Mouse (Mus musculus) MEL (cell line): ENCODE data around the gene Alkbh4. TPM values are rescaled to one million over a fixed set of nuclear protein-coding genes. Genes with fewer than 3 reads are reported as not detected.

ENCODE experiments used
- DNase-seq: peaks from one replicate; pipeline ENCODE4 v3.0.0; 2011; ENCODE audit warnings: low read depth, low spot score
- H3K27ac ChIP-seq: 2 replicates; pipeline ENCODE4 v1.5.1; 2012; ENCODE audit warnings: low read depth, mild to moderate bottlenecking, control low read depth, low read length, moderate library complexity; ENCODE audit not compliant: control insufficient read depth
- H3K27me3 ChIP-seq, 2 experiments: fragments of 150-350 bp in 1 of 2; sonication (generic) in 1 of 2; 2 replicates each; pipeline ENCODE4 v1.6.1; 2012; ENCODE audit warnings: low read length in 2 of 2, mild to moderate bottlenecking in 2 of 2, improper control_type of control experiment in 1 of 2, moderate library complexity in 1 of 2; ENCODE audit not compliant: insufficient read depth in 2 of 2, control insufficient read depth in 1 of 2
- H3K36me3 ChIP-seq, 2 experiments: 2 replicates each; pipeline ENCODE4 v1.6.1; 2012 to 2014; ENCODE audit warnings: low read length in 2 of 2, improper control_type of control experiment in 1 of 2, inconsistent platforms in 1 of 2, mild to moderate bottlenecking in 1 of 2; ENCODE audit not compliant: insufficient read depth in 2 of 2, control insufficient read depth in 1 of 2
- H3K4me1 ChIP-seq, 2 experiments: fragments of 150-350 bp in 1 of 2; sonication (generic) in 1 of 2; 2 replicates each; pipeline ENCODE4 v1.6.1; 2012; ENCODE audit warnings: low read length in 2 of 2, improper control_type of control experiment in 1 of 2, mild to moderate bottlenecking in 1 of 2; ENCODE audit not compliant: insufficient read depth in 2 of 2, control insufficient read depth in 1 of 2
- H3K4me3 ChIP-seq, 2 experiments: fragments of 150-350 bp in 1 of 2; sonication (generic) in 1 of 2; 2 replicates each; pipeline ENCODE4 v1.5.1; 2012; ENCODE audit warnings: low read depth in 2 of 2, low read length in 2 of 2, mild to moderate bottlenecking in 2 of 2, moderate library complexity in 2 of 2, control low read depth in 1 of 2, improper control_type of control experiment in 1 of 2; ENCODE audit not compliant: control insufficient read depth in 1 of 2, insufficient read depth in 1 of 2
- H3K79me2 ChIP-seq: 2 replicates; pipeline ENCODE4 v1.6.1; 2012; ENCODE audit warnings: mild to moderate bottlenecking, low read length, moderate library complexity; ENCODE audit not compliant: control insufficient read depth, poor library complexity, insufficient read depth
- H3K9ac ChIP-seq: 2 replicates; pipeline ENCODE4 v1.6.1; 2012; ENCODE audit warnings: low read depth, mild to moderate bottlenecking, control low read depth, low read length, moderate library complexity; ENCODE audit not compliant: control insufficient read depth, poor library complexity, severe bottlenecking
- H3K9me3 ChIP-seq: fragments of 150-350 bp; sonication (generic); replicated peaks from 2 replicates; pipeline ENCODE4 v1.6.1; 2012; ENCODE audit warnings: mild to moderate bottlenecking, low read length, improper control_type of control experiment, moderate library complexity; ENCODE audit not compliant: insufficient read depth
- BHLHE40 ChIP-seq: IDR thresholded peaks from 2 replicates; pipeline ENCODE4 v1.6.1; 2012; ENCODE audit warnings: low read depth, mild to moderate bottlenecking, inconsistent platforms, low read length, improper control_type of control experiment, borderline replicate concordance
- CHD1 ChIP-seq: IDR thresholded peaks from 2 replicates; pipeline ENCODE4 v1.6.1; 2012; ENCODE audit warnings: low read depth, mild to moderate bottlenecking, inconsistent platforms, low read length, improper control_type of control experiment
- CTCF ChIP-seq, 3 experiments: IDR thresholded peaks in 2 of 3; conservative IDR thresholded peaks in 1 of 3; 2 replicates each; pipeline ENCODE4 v1.5.1; 2011 to 2012; ENCODE audit warnings: low read length in 3 of 3, low read depth in 2 of 3, mild to moderate bottlenecking in 2 of 3, improper control_type of control experiment in 1 of 3, inconsistent platforms in 1 of 3, mixed read lengths in 1 of 3, moderate library complexity in 1 of 3; ENCODE audit not compliant: control insufficient read depth in 1 of 3, insufficient read depth in 1 of 3, poor library complexity in 1 of 3, severe bottlenecking in 1 of 3
- ELF1 ChIP-seq: IDR thresholded peaks from 2 replicates; pipeline ENCODE4 v1.6.1; 2014; ENCODE audit warnings: low read depth, mild to moderate bottlenecking, inconsistent platforms, low read length, improper control_type of control experiment, moderate library complexity
- ETS1 ChIP-seq: IDR thresholded peaks from 2 replicates; pipeline ENCODE4 v1.6.1; 2012; ENCODE audit warnings: low read depth, mild to moderate bottlenecking, inconsistent platforms, low read length, improper control_type of control experiment, moderate library complexity
- GATA1 ChIP-seq: IDR thresholded peaks from 2 replicates; pipeline ENCODE4 v1.6.1; 2011; ENCODE audit warnings: low read depth, low read length, improper control_type of control experiment
- JUND ChIP-seq: IDR thresholded peaks from 2 replicates; pipeline ENCODE4 v1.6.1; 2011; ENCODE audit warnings: low read depth, mild to moderate bottlenecking, improper control_type of control experiment, low read length
- KAT2A ChIP-seq: conservative IDR thresholded peaks from 2 replicates; pipeline ENCODE4 v1.6.1; 2012; ENCODE audit warnings: low read depth, low read length, improper control_type of control experiment, inconsistent platforms
- MEF2A ChIP-seq: IDR thresholded peaks from 2 replicates; pipeline ENCODE4 v1.6.1; 2014; ENCODE audit warnings: low read depth, mild to moderate bottlenecking, inconsistent platforms, low read length, improper control_type of control experiment; ENCODE audit not compliant: poor library complexity, insufficient replicate concordance, severe bottlenecking; ENCODE audit errors: extremely low read depth
- NELFE ChIP-seq: IDR thresholded peaks from 2 replicates; pipeline ENCODE4 v1.6.1; 2011; ENCODE audit warnings: low read depth, low read length, improper control_type of control experiment
- POLR2A ChIP-seq, 2 experiments: IDR thresholded peaks; 2 replicates each; pipeline ENCODE4 v1.6.1; 2011 to 2012; ENCODE audit warnings: low read length in 2 of 2, mild to moderate bottlenecking in 2 of 2, control low read depth in 1 of 2, improper control_type of control experiment in 1 of 2, low read depth in 1 of 2, moderate library complexity in 1 of 2; ENCODE audit not compliant: control insufficient read depth in 1 of 2, insufficient read depth in 1 of 2, poor library complexity in 1 of 2
- POLR2AphosphoS5 ChIP-seq: IDR thresholded peaks from 2 replicates; pipeline ENCODE4 v1.6.1; 2012; ENCODE audit warnings: low read depth, borderline replicate concordance, mild to moderate bottlenecking, inconsistent platforms, low read length, moderate library complexity, mixed read lengths
- RAD21 ChIP-seq: IDR thresholded peaks from 2 replicates; pipeline ENCODE4 v1.6.1; 2011; ENCODE audit warnings: mild to moderate bottlenecking, low read depth, low read length, improper control_type of control experiment
- SMC3 ChIP-seq: IDR thresholded peaks from 2 replicates; pipeline ENCODE4 v1.6.1; 2011; ENCODE audit warnings: low read depth, low read length, improper control_type of control experiment
- TBP ChIP-seq: IDR thresholded peaks from 2 replicates; pipeline ENCODE4 v1.8.0; 2011; ENCODE audit warnings: low read depth, low read length, improper control_type of control experiment
- TCF12 ChIP-seq: IDR thresholded peaks from 2 replicates; pipeline ENCODE4 v1.6.1; 2014; ENCODE audit warnings: low read depth, mild to moderate bottlenecking, inconsistent platforms, low read length, improper control_type of control experiment, moderate library complexity
- ZC3H11A ChIP-seq: IDR thresholded peaks from 2 replicates; pipeline ENCODE4 v1.6.1; 2012; ENCODE audit warnings: low read depth, mild to moderate bottlenecking, inconsistent platforms, low read length, improper control_type of control experiment
- polyA plus RNA-seq, 2 experiments: library from polyadenylated mRNA; stranded (reverse) in 1 of 2; unstranded in 1 of 2; fragments of >175 nt in 1 of 2; fragments of >200 nt in 1 of 2; gene quantifications; 2 replicates each; pipeline versions ENCODE4 v1.2.1 to v1.2.4; 2012; ENCODE audit warnings: low replicate concordance in 2 of 2, low read depth in 1 of 2; ENCODE audit not compliant: insufficient read length in 2 of 2, insufficient read depth in 1 of 2, missing spikeins in 1 of 2
- total RNA-seq: library from RNA; depleted of rRNA; stranded (reverse); fragments of 300-350 nt; gene quantifications from 2 replicates; pipeline ENCODE4 v1.2.3, GENCODE M21; 2012

Gene Alkbh4
- total and polyA plus RNA-seq, 3 experiments, result 23.2 to 24.2 TPM; not detected in 1

- no peak overlapping the region for H3K4me3 ChIP-seq
- TF ChIP-seq TBP (no peak), POLR2AphosphoS5 (0 out of 2 replicates have a peak, but pooled peaks have one; percentile 49)
- TF ChIP-seq, all 39 proteins: peak for 1
- Histone ChIP-seq H3K27me3 (no peaks in the 10 kb centered on the region), H3K27ac (no peak overlapping the region), H3K4me1 (peaks cover 0 to 4% of the 10 kb centered on the region in 2 experiments; a peak in 2 of 4 replicates), H3K36me3 (peaks cover 0 to 7% of the 10 kb centered on the region in 2 experiments; a peak in 3 of 4 replicates), H3K9me3 (no peaks in the 10 kb centered on the region), H3K79me2 (peaks cover 11% of the 10 kb centered on the region), H3K9ac (no peak overlapping the region)
- DNase-seq, result no peak
Measured at GRCm38 (mm10) chr5:136165246-136165645, 29.3 kb downstream of the Alkbh4 start.

GRCm38 (mm10) chr5:136167296-136167695 lies 31.4 kb downstream of the Alkbh4 start:
- H3K4me1 ChIP-seq, result peaks cover 0 to 12% of the 10 kb centered on the region in 2 experiments
- TF ChIP-seq RAD21 (no peak), BHLHE40 (no peak), TCF12 (no peak), NELFE (no peak), ELF1 (no peak), KAT2A (no peak), ZC3H11A (no peak), MEF2A (no peak), JUND (no peak), GATA1 (no peak), TBP (no peak), CHD1 (no peak)
- peaks cover 2 to 6% of the 10 kb centered on the region in 2 experiments for H3K36me3 ChIP-seq
- H3K79me2 ChIP-seq, result peaks cover 14% of the 10 kb centered on the region
- no peak for DNase-seq
- no peak overlapping the region for H3K4me3 ChIP-seq
- H3K27ac ChIP-seq, result no peak overlapping the region
- H3K27me3 ChIP-seq, result no peaks in the 10 kb centered on the region
- H3K9me3 ChIP-seq, result no peaks in the 10 kb centered on the region
- no peak overlapping the region for H3K9ac ChIP-seq

DNA sequence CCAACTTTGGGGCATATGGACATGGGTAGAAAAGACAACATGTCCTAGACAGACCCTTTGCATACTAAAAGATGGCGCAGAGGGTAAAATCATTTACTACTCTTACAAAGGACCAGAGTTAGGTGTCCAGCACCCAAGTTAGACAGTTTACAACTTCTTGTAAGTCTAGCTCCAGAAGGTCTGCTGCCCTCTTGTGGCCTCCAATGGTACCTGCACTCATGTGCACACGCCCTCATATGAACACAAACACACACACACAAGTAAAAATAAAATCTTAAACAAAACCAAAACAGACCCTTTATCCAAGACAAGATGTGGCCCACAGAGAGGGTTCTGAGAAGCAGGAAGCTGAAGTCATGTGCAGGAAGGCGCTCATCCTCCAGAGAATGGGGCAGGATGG lies 32.1 kb downstream of the Alkbh4 start:
- Histone ChIP-seq H3K36me3 (peaks cover 2 to 9% of the 10 kb centered on the region in 2 experiments; a peak in 3 of 4 replicates), H3K27ac (no peak overlapping the region), H3K9me3 (no peaks in the 10 kb centered on the region), H3K27me3 (no peaks in the 10 kb centered on the region), H3K4me3 (no peak overlapping the region), H3K4me1 (peaks cover 0 to 18% of the 10 kb centered on the region in 2 experiments), H3K9ac (no peak overlapping the region), H3K79me2 (peaks cover 14% of the 10 kb centered on the region)
- TF ChIP-seq GATA1 (no peak), ELF1 (no peak), SMC3 (peak; percentile 18), ETS1 (no peak), CTCF (IDR thresholded peaks at IDR 0.05 in 2 of 3, conservative IDR thresholded peaks at IDR 0.05 in 1 of 3; ENCODE audit: control insufficient read depth in 1 of 3, insufficient read depth in 1 of 3, low read depth in 2 of 3, low read length in 3 of 3, poor library complexity in 1 of 3, severe bottlenecking in 1 of 3) (peak; percentile 57 to 64 (median 59)), POLR2A (IDR thresholded peaks at IDR 0.05; ENCODE audit: control insufficient read depth in 1 of 2, insufficient read depth in 1 of 2, low read depth in 1 of 2, low read length in 2 of 2, poor library complexity in 1 of 2) (no peak), RAD21 (peak; percentile 13)
- DNase-seq, result peak; percentile 54
